Mouse (Mus musculus) kidney, postnatal 14 days (tissue): ENCODE results near the gene Myo1d.

Source experiments
- DNase-seq: peaks from one replicate; pipeline ENCODE4 v3.0.0; 2022; ENCODE audit warnings: mixed read lengths

The Myo1d gene

DNA sequence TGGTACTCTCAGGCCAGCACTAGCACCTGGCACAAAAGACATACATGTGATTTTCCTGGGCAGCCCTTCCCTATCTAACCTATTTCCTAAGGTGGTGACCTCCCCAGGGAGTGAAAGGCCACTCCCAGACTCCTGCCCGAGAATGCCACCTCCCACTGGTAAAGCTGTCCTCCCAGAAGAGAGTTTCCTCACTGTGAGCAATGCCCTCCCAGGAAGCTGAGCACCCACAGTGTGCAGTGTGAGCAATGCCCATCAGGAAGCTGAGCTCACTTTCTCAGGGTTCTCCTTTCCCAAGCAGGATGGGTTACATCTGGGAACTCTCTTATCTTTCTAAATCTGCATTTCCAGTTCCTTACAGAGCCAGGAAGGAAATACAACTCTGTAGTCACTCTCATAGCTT, 246.9 kb downstream of the Myo1d start:
- peak; percentile 7 for DNase-seq

DNA sequence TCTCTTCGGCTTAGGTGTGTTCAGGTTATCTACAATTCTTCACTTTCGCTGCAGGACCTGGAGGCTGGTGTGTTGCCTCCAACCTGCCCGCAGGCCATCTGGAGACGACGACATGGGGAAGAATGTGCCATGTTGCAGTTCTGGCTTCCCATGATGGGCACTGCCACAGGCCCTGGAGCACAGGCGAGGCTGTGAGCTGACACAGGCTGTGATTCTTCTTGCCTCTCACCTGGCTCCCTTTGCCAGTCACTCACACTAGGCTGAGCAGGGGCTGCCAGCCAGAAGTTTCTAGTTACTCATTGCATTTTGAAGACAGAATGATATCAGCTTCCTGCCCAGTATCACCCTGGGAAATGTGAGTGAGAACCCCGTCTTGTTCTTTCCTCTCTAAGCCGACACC, 250.7 kb downstream of the Myo1d start:
- no peak for DNase-seq

DNA sequence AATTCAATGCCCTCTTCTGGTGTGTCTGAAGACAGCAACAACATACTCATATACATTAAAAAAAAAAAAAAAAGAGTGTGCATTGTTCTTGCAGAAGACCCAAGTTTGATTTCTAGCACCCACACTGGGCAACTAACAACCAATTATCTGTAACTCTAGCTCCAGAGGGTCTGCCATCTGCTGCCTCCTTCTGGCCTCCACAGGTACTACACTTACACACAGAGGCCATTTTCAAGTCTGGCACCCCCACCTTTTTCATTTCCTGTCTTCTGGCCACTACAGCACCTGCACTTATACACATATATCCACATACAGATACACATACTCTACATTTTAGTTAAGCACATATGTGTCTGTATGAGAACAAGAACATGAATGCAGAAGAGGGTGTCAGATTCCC, 252.1 kb downstream of the Myo1d start:
- DNase-seq, result no peak

DNA sequence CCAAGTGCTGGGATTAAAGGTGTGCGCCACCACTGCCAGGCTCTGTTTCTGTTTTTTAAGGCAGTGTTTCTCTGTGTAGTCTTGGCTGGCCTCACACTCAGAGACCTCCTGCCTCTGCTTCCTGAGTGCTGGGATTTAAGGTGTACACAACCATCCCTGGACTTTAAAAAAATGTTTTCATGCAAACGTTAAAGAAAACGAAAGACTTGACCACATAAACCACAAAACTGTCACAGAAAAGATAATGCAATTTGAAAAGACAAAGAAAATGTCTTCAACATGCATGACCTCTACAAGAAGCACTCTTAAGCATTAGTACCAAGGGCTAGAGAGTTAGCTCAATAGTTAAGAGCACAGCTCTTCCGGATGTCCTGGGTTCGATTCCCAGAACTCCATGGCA, 255.6 kb downstream of the Myo1d start:
- no peak for DNase-seq

DNA sequence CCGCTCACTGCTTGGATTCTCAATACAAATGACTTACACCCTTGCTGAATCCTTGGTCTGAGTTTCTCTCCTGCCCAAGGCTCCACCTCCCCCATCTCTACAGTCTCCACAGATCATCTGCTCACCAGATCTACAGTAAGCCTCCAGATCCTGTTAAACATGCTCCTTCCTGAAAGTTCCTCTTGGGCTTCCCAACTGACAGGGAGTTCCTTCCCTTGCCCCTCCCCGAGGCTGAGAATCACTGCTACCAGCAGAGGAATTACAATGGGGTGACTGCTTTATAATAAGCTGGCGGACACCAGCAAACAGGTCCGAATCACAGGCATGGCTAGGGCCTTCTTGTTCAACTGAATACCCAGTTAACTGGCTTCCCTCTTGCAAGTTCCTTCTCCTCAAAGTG, 256.4 kb downstream of the Myo1d start:
- DNase-seq, result peak; percentile 46

- peak; percentile 22 for DNase-seq
Measured at GRCm38 (mm10) chr11:80522852-80523251, 257.0 kb downstream of the Myo1d start.

DNA sequence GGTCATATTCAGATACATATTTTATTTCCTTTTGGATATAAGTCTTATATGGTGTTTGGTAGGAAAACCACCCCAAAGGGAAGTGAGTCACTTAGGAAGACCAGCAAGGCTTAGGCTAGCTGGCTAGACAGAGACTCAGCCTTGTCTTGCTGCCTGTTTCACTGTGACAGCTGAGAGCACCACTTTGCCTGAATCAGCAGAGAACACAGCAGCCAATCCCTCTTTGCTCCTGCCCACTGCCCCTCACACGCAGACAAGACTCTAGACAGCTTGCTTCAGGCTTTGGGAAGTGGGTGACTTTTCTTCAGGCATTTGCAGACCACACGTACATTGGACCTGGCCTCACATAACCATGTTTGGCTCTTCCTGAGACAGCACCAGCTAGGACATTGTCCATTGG, 258.7 kb downstream of the Myo1d start:
- no peak for DNase-seq

DNA sequence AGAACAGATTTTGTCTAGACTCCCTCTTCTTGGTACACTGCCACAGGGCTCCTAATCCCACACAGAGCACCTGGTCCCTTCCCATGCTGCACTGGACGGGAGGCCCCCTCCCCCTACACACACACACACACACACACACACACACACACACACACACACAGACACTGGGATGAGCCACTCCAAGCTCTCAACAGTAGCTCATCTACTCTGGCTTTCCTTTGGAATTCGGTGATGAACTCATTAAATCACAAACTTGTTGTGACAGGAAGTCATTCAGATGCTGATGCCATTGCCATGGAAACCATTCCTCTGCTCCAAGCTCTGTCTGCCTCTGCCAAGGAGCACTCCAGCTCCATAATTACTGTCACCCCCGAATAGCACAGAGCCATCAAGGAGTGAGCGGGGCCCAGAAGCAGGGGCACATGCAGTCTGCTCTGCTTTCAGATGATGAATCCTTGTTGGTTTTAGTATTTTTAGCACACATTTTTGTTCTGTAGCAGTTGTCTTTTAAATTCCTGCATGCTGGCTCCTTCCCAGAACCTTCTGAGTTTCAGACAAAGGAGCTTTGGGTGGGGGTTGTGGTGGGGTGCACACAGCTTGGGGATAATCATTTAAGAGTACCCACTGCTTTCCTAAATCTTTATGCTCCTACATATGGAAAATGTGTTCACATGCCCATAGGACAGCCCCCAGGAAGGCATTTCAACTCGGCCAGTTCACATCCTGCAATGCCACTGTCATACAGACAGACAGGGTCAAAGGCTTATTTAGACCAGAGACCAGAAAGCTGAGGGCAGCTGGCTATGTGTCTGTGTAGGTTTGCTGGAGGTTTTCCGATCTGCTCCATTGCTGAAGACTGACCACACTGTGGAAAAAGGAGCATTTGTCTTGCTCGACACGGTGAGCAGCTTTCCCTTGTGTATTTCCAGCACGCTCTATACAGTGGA, 261.1 kb downstream of the Myo1d start:
- peak; percentile 54 for DNase-seq

DNA sequence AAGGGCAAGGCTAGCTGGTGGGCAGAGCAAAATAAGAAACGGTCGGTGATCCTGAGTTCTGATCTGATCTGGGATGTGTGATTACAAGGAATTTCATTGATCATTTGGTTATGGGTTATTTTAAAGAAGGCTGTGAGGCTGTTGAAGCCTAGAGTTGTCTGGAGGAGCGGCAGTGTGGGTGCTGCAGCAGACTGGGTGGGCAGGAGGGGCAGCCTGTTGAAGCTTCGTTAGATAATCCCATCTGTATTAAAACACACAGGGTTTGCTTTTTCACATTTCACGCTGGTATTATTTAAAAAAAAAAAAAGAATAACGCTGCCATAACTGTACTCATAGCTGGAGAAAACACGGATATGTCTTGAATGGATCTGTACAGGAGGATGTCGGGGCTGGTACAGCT, 263.9 kb downstream of the Myo1d start:
- DNase-seq, result no peak

DNA sequence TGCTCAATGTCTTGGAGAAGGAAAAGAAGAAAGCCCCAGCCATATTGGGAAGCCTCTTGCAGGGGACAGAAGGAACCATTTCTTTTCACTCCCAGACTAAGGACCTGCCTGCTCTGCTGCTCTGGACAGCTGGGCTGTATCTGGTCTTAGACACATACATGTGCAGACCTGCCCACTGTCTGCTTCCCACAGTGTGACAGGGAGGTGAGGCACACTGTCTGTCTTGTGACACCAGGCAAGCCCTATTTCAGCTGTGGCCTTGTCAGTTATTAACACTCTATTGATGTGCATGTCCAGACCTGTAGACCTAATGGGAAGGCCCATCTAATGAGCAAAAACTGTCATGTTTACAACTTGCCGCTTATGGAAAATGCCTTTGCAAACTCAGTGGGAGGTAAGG, 264.5 kb downstream of the Myo1d start:
- DNase-seq, result no peak

DNA sequence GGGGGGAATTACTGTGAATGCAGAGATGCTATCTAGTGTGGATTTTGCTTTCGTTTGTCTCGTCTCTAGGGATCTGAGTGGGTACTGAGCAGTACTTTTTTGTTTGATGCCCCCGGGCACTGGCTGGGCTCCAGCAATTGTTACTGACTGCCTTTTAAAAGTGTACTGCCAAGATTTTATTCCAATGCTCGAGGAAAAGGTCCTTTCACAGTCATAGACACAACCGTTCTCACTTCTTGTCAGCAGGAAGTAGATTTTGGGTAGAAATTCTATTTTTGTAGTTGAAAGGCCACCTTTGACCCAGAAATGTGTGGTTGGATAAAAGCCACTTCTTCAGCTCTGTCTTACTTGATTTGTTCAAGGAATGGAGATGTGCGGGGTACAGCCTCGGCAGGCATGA, 266.0 kb downstream of the Myo1d start:
- DNase-seq, result peak; percentile 40

DNA sequence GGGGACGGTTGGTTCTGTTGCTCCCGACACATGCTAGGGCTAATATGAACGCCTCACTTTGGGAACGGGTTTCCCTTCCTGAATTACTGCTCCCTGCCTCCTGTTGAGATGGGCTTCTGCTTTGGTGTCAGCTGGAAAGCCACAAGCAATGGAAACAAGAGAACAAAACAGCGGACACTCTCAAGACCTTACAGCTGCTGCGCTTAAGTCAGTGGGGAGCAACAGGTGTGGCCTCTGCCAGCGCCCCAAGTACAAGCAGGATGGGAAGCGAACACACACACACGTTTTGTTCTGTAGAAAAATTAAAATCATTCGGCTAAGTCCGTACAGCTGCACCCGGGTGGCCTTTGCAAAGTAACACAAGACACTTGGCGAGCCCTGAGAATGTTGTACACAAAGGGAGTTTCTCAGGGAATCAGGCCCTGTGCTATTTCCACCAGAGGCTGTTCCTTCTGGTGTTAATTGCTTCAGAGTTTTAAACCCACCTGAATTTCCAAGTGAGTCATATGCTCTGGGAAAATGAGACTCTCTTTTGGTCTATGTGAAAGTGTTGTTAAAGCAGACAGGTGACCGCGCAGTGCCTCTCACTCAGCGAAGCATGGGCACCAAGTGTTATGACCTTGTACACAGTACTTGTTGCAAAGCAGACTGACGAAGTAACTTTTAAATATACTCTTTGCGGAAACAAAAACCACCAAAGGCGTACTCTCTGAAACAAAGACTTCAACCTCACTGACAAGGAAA, 267.3 kb downstream of the Myo1d start:
- no peak for DNase-seq

DNA sequence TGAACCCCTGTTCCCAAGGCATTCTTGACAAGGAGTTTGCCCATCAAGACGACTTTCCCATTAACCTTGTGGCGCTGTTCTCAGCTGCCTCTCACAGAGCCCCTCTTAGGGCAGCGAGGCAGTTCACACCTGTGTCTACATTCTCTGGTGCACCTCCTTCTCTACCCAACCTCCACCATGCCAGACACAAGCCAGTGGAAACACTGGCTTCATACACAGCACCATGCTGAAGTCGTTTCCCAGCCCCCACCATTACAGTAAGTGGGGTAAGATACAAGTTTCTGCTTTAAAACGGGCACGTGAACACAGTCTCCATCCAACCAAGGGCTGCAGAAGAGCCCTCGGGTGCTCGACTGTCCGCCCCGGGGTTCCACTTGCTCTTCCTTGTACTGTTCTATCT, 269.7 kb downstream of the Myo1d start:
- no peak for DNase-seq

- DNase-seq, result no peak
Measured at GRCm38 (mm10) chr11:80509176-80509506, 270.7 kb downstream of the Myo1d start.

DNA sequence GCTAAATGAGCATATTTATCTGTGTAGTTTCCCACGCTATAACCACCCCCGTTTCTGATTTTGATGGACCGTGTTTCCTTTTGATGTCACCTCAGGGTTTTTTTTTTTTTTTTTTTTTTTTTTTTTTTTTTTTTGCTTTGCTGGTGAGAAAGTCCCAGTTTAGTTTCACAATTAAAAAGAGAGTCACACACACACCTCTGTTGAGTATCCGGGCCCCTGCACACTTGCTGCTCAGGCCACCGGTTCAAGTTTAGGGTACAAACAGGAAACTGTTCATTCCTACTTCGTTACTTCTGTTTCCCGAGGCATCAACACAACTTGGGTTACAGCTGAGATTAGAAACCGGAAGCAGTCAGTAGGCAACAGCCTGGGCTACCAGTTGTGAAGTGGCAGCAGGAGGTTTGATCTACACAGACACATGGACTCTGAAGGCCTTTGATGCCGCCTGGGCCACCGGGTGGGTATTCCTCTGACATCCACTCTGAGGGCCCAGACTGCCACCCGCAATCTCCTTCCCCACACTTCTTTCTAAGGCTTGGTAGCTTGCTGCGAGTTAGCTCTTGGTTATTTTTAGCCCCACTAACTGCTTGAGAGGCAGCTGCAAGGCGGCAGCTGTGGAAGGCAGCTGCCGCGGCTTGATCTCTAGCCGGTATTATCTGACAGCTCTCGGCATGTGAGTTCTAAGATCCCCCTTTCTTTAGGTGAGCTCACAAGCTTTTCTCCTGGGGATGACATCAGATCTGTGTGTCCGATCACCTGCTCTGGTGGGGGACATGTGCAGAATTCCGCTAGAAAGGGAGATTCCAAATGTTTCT, 271.3 kb downstream of the Myo1d start:
- DNase-seq, result no peak

- no peak for DNase-seq
Measured at GRCm38 (mm10) chr11:80507791-80508190, 272.0 kb downstream of the Myo1d start.

DNA sequence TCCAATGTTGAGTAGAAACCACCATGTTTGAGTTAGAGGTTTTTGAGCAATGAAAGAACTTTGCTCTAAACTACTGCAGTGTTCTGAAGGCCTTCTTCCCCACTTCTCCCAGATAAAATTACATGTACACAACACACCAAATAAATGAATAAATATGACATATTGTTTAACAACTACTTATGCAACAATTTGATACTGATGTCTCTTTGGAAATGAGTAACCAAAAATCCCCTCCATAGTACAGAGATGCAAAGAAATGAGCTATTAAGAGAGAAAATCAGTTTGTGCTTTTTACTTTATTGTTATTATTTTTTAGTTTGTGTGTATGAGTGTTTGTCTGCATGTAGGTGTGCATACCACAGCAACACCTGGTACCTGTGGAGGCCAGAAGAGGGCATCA, 273.3 kb downstream of the Myo1d start:
- no peak for DNase-seq

DNA sequence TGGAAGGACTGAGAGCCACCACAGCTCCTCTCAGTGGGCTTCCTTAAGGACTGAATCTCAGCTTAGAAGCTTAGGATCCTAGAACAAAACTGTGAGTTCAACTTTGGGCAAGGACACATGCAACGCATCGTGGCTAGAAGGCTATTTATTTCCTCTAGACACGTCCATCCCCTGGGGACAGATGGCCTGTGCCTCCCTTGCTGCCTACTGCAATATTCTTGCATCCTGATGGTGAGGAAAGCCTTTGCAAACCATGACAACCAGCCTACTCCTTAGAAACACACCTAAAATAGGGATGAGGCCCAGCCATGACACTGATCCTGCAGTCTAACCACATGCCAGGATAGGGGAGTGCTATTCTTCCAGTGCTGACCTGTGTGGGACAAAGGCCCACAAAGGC, 274.2 kb downstream of the Myo1d start:
- DNase-seq, result no peak

GRCm38 (mm10) chr11:80504519-80505385, 275.1 kb downstream of the Myo1d start:
- DNase-seq, result no peak

DNA sequence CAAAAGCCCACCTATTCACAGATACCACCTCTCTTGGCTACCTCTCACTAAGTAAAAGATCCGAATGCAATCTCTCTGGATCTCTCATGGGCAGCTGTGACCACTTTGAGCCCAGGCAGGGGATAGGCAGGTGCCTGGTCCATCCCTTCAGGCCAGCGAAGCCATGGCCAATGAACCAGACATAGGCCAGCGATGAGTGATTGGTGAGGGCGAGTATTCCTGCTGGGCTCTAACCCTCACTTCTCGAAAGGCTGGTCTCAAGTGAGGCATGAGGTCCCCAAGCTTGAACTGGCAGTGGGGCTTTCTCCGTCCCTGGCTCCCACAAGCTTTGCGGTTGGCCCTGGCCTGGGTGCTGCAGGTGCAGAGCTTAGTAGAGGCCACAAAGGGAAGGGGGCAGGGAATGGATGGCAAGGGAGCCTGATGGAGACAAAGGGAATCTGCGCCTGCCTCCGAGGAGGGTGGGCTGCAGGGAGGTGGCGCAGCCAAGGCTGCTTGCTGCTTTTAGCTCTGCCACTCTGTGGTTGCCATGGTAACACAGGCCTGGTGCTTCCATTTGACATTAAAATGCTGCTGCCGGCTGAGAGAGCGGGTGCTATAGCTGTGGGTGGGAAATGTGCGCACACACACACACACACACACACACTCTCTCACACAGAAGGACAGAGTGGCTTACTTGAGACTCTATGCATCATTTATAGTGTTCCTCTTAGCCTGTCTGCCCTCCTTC, 275.9 kb downstream of the Myo1d start:
- DNase-seq, result no peak

GRCm38 (mm10) chr11:80503281-80503680, 276.5 kb downstream of the Myo1d start:
- no peak for DNase-seq

DNA sequence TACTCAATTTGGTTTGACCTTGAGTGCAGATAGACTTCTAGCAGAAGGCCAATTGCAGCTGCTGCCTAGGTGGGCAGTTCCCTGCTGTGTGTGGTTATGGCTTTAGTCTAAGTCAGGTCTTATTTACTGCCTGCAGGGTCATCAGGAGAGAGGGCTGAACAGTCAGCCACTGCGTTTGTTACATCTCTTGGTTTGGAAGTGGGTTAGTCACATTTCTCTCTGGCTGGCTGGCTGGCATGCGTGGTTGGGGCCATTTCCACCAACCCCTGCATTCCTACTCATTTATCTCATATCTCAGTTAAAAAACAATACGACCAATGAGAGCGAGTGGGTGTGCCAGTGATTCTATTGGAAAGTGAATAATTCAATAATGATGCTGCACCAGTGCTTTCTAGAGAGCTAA, 280.3 kb downstream of the Myo1d start:
- no peak for DNase-seq
